Mouse (Mus musculus) megakaryocyte, embryonic 14.5 days (primary cell): ENCODE results near the gene Lyz2.

Experiments
- FLI1 ChIP-seq: IDR thresholded peaks from 2 replicates; pipeline ENCODE4 v1.6.1; 2012; ENCODE audit warnings: low read length, inconsistent platforms, mixed read lengths
- GATA1 ChIP-seq: IDR thresholded peaks from 3 replicates; pipeline ENCODE4 v1.6.1; 2012; ENCODE audit warnings: mixed read lengths, low read length, inconsistent platforms, borderline replicate concordance

DNA sequence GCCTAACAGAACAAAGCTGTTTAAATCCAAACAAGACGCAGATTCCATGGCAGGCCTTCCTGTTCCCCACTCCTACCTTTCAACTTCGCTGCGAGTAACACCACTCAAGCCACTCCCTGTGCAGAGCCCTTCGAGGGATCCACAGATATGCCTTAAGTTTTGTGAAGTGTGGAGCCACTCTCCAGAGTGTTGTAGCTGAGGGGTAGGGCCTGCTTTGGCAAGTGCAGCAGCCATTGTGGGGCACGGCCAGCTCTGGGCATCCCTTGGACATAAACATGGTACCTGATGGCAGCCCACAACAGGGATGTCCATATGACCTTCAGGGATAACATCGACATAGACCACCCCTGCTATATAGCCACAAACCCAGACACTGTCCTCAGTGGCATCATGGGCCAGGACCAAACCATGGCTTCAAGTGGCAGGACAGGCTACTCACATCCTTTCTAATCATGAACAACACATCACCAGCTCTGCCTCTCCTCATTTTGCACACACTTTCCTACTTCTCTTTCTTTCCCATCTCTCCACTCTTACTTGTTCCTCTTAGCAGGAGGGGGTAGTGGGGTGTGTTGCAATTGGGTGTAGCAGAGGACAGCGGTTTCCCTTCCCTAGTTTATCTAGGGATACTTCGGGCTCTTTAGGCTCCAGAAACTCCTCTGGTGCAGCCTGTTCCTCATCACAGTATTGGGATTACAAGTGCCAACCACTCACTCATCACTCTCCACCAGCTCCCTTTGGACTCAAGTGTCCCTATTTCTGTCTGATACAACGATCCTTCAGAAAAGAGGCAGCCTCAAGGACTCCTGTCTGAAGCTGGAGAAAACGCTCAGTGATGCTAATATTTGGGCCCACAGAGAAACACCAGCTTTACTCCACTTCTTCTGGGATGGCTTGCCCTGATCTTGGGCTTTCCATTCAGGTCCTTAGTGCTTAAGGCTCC, 2.7 kb upstream of the Lyz2 start:
- TF ChIP-seq GATA1 (no peak), FLI1 (no peak)
